In genomic region chr4:104368561-104369021, GRCm38 (mm10) we compare ENCODE assay signal across 8 mouse cellular contexts.
DNase-seq lines count a peak whose midpoint lies in the region; ATAC-seq lines count a peak whose summit lies in the region.

No protein-coding gene starts in this region.

- WGBS in heart, embryonic 11.5 days (ENCODE audit: insufficient replicate concordance): under 1% methylated on average over 20 of the region's 20 CpGs
- WGBS in liver, embryonic 16.5 days (ENCODE audit: insufficient replicate concordance): 1% methylated on average over 20 of the region's 20 CpGs
- WGBS in stomach, embryonic 15.5 days: under 1% methylated on average over 20 of the region's 20 CpGs

- peak overlapping the region; percentile 98 for H3K4me2 ChIP-seq in heart, embryonic 11.5 days
- peak overlapping the region; percentile 62; the same call in 1 of the 2 replicates for H3K4me2 ChIP-seq in liver, embryonic 16.5 days (ENCODE audit: low read depth, low read length)
- peak overlapping the region; percentile 98 for H3K4me2 ChIP-seq in stomach, embryonic 15.5 days

- no peak for DNase-seq in heart, adult 9 months (ENCODE audit: low spot score in 2 of 2)
- DNase-seq in cerebellum, postnatal 36 days: peak; percentile 78 to 79
- DNase-seq in frontal cortex, postnatal 36 days (ENCODE audit: low spot score in 2 of 2): peak; percentile 69
- peak; percentile 52 to 78 for DNase-seq in layer of hippocampus, adult 18-20 months (ENCODE audit: low spot score in 2 of 2)
- DNase-seq in thymus, postnatal 10 days (ENCODE audit: low spot score in 2 of 2): no peak

- H3K27ac ChIP-seq in heart, embryonic 11.5 days (ENCODE audit: low read depth, low read length): no peak overlapping the region
- no peak overlapping the region for H3K27ac ChIP-seq in liver, embryonic 16.5 days (ENCODE audit: low read length)
- H3K27ac ChIP-seq in stomach, embryonic 15.5 days: no peak overlapping the region

- ATAC-seq in heart, embryonic 11.5 days (replicated peaks; ENCODE audit: insufficient number of reproducible peaks, low FRiP score, low TSS enrichment): no peak
- ATAC-seq in liver, embryonic 16.5 days (ENCODE audit: low read depth): no peak
- ATAC-seq in stomach, embryonic 15.5 days (ENCODE audit: insufficient read depth, low FRiP score, low read depth): 0 out of 2 replicates have a peak, but pooled peaks have one; percentile 23

- peaks cover 58% of the 10 kb centered on the region for H3K27me3 ChIP-seq in heart, embryonic 11.5 days (ENCODE audit: control insufficient read depth, insufficient read depth, low read length)
- peaks cover 42% of the 10 kb centered on the region for H3K27me3 ChIP-seq in liver, embryonic 16.5 days (ENCODE audit: control insufficient read depth, insufficient read depth, low read depth, low read length)
- H3K27me3 ChIP-seq in stomach, embryonic 15.5 days (replicated peaks): peaks cover 48% of the 10 kb centered on the region

- no peaks in the 10 kb centered on the region for H3K36me3 ChIP-seq in heart, embryonic 11.5 days (ENCODE audit: control insufficient read depth, insufficient read depth, low read length)
- H3K36me3 ChIP-seq in liver, embryonic 16.5 days (ENCODE audit: control insufficient read depth, insufficient read depth): no peaks in the 10 kb centered on the region
- no peaks in the 10 kb centered on the region for H3K36me3 ChIP-seq in stomach, embryonic 15.5 days

- H3K9me3 ChIP-seq in heart, embryonic 11.5 days (replicated peaks; ENCODE audit: control insufficient read depth, low read length): no peaks in the 10 kb centered on the region
- H3K9me3 ChIP-seq in liver, embryonic 16.5 days (replicated peaks; ENCODE audit: control insufficient read depth, low read length): no peaks in the 10 kb centered on the region
- H3K9me3 ChIP-seq in stomach, embryonic 15.5 days: no peaks in the 10 kb centered on the region

- H3K9ac ChIP-seq in heart, embryonic 11.5 days (ENCODE audit: low read depth, low read length): no peak overlapping the region
- H3K9ac ChIP-seq in liver, embryonic 16.5 days (ENCODE audit: low read depth, low read length): no peak overlapping the region
- H3K9ac ChIP-seq in stomach, embryonic 15.5 days: no peak overlapping the region

- H3K4me1 ChIP-seq in heart, embryonic 11.5 days (ENCODE audit: control insufficient read depth, insufficient read depth, low read length): 0 out of 2 replicates have a peak, but pooled peaks cover 3% of the 10 kb centered on the region
- no peaks in the 10 kb centered on the region for H3K4me1 ChIP-seq in liver, embryonic 16.5 days (ENCODE audit: control insufficient read depth, low read depth, low read length)
- peaks cover 13% of the 10 kb centered on the region for H3K4me1 ChIP-seq in stomach, embryonic 15.5 days

- H3K4me3 ChIP-seq in heart, embryonic 11.5 days (ENCODE audit: low read depth, low read length): peak overlapping the region; percentile 71
- H3K4me3 ChIP-seq in liver, embryonic 16.5 days (ENCODE audit: low read depth, low read length): peak overlapping the region; percentile 29; the same call in 1 of the 2 replicates
- H3K4me3 ChIP-seq in stomach, embryonic 15.5 days (replicated peaks): peak overlapping the region; percentile 65

Comparison
In these comparisons a context has a peak if more than half of its experiments do, and no peak if none do; other contexts are left out.
1. DNase-seq: peak in cerebellum, postnatal 36 days (2 of 2), frontal cortex, postnatal 36 days (2 of 2) and layer of hippocampus, adult 18-20 months (2 of 2); none in heart, adult 9 months (0 of 2) and thymus, postnatal 10 days (0 of 2).
2. Peak in every context shown above with its lines, with median percentiles within 50 percentile points of each other: H3K4me2 ChIP-seq and H3K4me3 ChIP-seq.